Mouse (Mus musculus): ENCODE data around the gene Cald1.

- peak; percentile 56 for TF ChIP-seq CTCF (IDR thresholded peaks at IDR 0.05; ENCODE audit: borderline replicate concordance, insufficient read depth, low read depth, low read length)
- TF ChIP-seq POLR2A (IDR thresholded peaks at IDR 0.05; ENCODE audit: borderline replicate concordance, insufficient read depth, low read length), result no peak
These were observed 156.1 kb downstream of the Cald1 start for GRCm38 (mm10) chr6:34754448-34754847.

Measured in cerebellum, adult 2 months (tissue).